Mouse (Mus musculus) cerebellum, adult 11 months (tissue): ENCODE results near the gene Slc39a8.

Experiments used
- DNase-seq: peaks from one replicate; pipeline ENCODE4 v3.0.0; 2022

Gene Slc39a8

GRCm38 (mm10) chr3:135851607-135852006, 26.5 kb downstream of the Slc39a8 start:
- no peak for DNase-seq

- no peak for DNase-seq
These were observed 28.7 kb downstream of the Slc39a8 start for GRCm38 (mm10) chr3:135853604-135854297.

GRCm38 (mm10) chr3:135854298-135854984, 29.4 kb downstream of the Slc39a8 start:
- no peak for DNase-seq

GRCm38 (mm10) chr3:135854985-135855340, 29.9 kb downstream of the Slc39a8 start:
- no peak for DNase-seq

- no peak for DNase-seq
These were observed 31.2 kb downstream of the Slc39a8 start for GRCm38 (mm10) chr3:135856303-135856702.

GRCm38 (mm10) chr3:135857134-135857533, 32.1 kb downstream of the Slc39a8 start:
- DNase-seq: no peak

GRCm38 (mm10) chr3:135859431-135859830, 34.4 kb downstream of the Slc39a8 start:
- no peak for DNase-seq

GRCm38 (mm10) chr3:135862804-135863203, 37.7 kb downstream of the Slc39a8 start:
- peak; percentile 25 for DNase-seq

- no peak for DNase-seq
These were observed 44.0 kb downstream of the Slc39a8 start for GRCm38 (mm10) chr3:135869041-135869440.

GRCm38 (mm10) chr3:135872325-135872724, 47.2 kb downstream of the Slc39a8 start:
- no peak for DNase-seq

GRCm38 (mm10) chr3:135873596-135873995, 48.5 kb downstream of the Slc39a8 start:
- DNase-seq: no peak

- DNase-seq: no peak
These were observed 53.0 kb downstream of the Slc39a8 start for GRCm38 (mm10) chr3:135878048-135878447.

GRCm38 (mm10) chr3:135885927-135886658, 61.0 kb downstream of the Slc39a8 start:
- no peak for DNase-seq

GRCm38 (mm10) chr3:135886659-135887027, 61.6 kb downstream of the Slc39a8 start:
- peak; percentile 82 for DNase-seq

GRCm38 (mm10) chr3:135887033-135887855, 62.2 kb downstream of the Slc39a8 start:
- no peak for DNase-seq

- DNase-seq: no peak
These were observed 62.7 kb downstream of the Slc39a8 start for GRCm38 (mm10) chr3:135887856-135888155.

- DNase-seq: no peak
These were observed 64.3 kb downstream of the Slc39a8 start for GRCm38 (mm10) chr3:135889401-135889800.

- no peak for DNase-seq
These were observed 78.3 kb downstream of the Slc39a8 start for GRCm38 (mm10) chr3:135903366-135903765.

GRCm38 (mm10) chr3:135904881-135905280, 79.8 kb downstream of the Slc39a8 start:
- DNase-seq: no peak

GRCm38 (mm10) chr3:135905729-135906128, 80.7 kb downstream of the Slc39a8 start:
- DNase-seq: no peak

- DNase-seq: no peak
These were observed 81.9 kb downstream of the Slc39a8 start for GRCm38 (mm10) chr3:135907028-135907427.

- DNase-seq: no peak
These were observed 90.9 kb downstream of the Slc39a8 start for GRCm38 (mm10) chr3:135915941-135916340.

- no peak for DNase-seq
These were observed 93.6 kb downstream of the Slc39a8 start for GRCm38 (mm10) chr3:135918566-135919180.
